Mouse (Mus musculus) 416B (cell line): Measurements from ENCODE around the gene Kif5a.

Experiments
- DNase-seq: peaks from one replicate; pipeline ENCODE4 v3.0.0; 2011; ENCODE audit warnings: low read depth

The Kif5a gene

GRCm38 (mm10) chr10:127289573-127290191 lies 26.5 kb upstream of the Kif5a start:
- peak; percentile 81 for DNase-seq

DNA sequence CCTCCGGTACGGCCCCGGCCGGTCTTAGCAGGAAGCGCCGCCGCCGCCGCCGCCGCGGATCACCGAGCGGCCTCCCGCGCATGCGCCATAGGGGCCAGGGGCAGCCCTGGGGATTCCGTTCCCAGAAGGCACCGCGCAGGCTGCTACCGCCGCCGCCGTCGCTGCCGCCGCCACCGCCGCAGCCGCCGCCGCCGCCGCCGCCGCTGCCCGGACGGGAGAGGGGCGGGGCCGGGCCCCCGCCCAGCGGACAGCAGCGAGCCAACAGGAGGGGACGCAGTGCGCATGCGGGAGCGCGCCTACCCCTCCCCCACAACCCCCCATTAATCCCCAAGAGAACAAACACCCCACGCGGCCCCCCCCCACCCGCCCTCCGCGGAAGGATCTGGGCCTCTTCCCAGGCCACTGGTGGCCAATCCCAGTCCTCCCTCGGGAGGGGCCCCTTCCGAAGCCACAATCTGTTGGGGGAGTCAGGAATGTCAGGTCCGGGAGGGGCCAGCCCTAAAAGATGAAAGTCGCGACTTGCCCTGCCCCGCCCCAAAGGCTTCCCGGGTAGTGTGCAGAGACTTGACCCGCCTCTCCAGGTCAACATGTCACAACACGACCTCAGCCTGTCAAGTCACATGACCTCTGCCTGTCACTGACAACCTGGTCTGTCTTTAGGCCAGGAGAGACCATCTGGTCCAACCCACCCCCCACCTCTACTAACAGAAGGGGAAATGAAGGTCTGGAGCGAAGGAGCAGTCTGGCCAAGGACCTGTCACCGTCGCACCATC lies 25.8 kb upstream of the Kif5a start, which contains the start of gene Mbd6:
Gene Mbd6, minus strand, starts transcription at position 219 of the 773 bp plus-strand sequence.
- DNase-seq, result peak; percentile 99

DNA sequence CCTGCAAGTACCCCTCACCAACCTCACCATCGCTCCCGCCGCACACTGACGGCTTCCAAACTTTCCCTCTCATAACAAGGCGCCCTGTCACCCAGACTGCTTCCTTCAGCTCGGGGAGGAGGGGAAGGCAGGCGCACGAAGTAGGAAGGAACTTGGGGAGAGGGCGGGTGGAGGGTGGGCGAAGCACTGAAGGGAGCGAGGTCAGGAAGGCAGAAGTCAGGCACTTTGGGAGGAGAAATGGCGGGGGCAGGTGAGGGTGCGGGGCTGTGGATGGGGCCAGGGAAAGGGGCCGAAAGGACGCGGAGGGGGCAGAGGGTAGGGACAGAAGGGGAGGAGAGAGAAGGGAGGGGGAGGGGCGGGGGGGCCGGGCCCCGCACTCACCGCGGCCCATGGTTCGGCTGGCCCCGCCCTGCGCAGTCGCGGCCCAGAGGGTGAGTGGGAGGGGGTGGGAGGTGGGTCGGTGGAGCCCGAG lies 25.2 kb upstream of the Kif5a start:
- peak; percentile 87 for DNase-seq

- DNase-seq, result peak; percentile 42
These were observed 24.8 kb upstream of the Kif5a start for GRCm38 (mm10) chr10:127287936-127288293.

GRCm38 (mm10) chr10:127287271-127287935 lies 24.3 kb upstream of the Kif5a start:
- no peak for DNase-seq

- no peak for DNase-seq
These were observed 23.6 kb upstream of the Kif5a start for GRCm38 (mm10) chr10:127286730-127287129.

GRCm38 (mm10) chr10:127286194-127286593 lies 23.0 kb upstream of the Kif5a start:
- no peak for DNase-seq

- no peak for DNase-seq
These were observed 22.5 kb upstream of the Kif5a start for GRCm38 (mm10) chr10:127285644-127286043.

GRCm38 (mm10) chr10:127284724-127285500 lies 21.8 kb upstream of the Kif5a start:
- DNase-seq, result no peak

- DNase-seq, result no peak
These were observed 21.0 kb upstream of the Kif5a start for GRCm38 (mm10) chr10:127284105-127284622.

- no peak for DNase-seq
These were observed 19.6 kb upstream of the Kif5a start for GRCm38 (mm10) chr10:127282620-127283215.

DNA sequence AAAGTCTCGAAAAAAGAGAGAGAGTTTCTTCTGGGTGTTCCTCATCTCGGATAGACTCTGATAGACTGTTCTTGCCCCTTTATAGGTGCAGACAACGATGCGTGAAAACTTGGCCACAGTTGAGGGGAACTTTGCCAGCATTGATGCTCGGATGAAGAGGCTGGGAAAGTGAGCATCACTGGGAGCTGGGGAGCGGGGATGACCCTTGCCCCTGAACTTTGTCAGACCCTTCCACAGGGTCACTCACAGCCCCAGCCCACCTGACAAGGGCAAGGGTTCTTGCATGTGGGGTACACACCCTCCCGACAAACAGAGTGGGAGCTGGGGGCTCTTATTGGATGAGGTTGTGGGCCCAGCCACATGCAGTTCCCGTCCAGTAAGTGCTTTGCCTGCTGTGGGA lies 18.2 kb upstream of the Kif5a start:
- DNase-seq, result no peak

GRCm38 (mm10) chr10:127279730-127280129 lies 16.6 kb upstream of the Kif5a start:
- no peak for DNase-seq

DNA sequence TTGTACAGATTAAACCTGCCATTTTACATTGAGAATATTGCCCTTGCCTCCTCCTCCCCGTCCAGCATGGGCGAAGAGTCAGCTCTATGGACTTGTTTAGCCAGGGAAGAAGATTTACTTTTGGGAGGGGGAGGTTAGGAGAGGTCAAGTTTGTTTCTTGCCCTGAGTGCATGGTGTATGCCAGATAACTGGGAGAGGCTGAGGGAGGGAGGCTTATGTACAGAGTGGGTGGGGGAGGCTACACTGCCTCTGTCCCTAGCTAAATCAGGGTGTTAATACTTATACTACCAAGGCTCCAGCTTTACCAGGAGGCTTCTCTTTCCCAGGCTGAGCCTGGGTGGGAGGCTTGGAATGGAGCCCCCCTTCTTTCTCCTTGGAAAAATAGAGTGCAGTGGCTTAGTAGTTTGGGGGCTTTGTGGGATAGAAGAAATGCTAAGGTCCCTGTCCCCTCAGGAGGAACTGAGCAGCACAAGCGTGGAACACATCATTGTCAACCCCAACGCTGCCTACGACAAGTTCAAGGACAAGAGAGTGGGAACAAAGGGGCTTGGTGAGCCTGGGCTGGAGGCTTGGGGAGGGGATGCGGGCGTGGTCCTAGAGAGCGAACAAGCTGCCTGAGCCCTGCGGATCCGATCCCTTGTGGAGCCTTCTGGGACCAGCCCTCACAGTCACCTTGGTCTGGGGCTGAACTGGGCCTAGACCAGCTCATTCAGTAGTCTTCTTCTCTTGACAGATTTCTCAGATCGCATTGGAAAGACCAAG lies 11.3 kb upstream of the Kif5a start:
- no peak for DNase-seq

GRCm38 (mm10) chr10:127272371-127272770 lies 9.2 kb upstream of the Kif5a start:
- DNase-seq, result no peak

DNA sequence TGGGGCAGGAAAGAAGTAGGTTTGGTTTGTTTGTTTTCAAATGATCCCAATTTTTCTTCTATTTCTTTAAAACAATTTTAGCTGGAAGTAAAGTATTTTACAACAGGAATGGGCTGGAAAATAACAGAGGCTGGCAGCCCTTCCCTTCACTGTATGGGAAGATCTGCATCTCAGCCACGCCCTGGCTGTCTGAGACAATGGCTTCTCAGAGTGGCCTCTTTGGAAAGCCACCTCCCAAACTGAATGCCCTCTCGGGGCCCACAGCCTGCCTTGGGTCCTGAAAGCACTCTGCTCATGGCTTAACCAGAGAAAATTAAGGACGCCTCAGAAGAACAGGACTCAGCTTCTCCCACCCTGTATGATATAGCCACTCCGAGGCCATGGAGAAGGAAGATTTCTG lies 6.7 kb upstream of the Kif5a start:
- no peak for DNase-seq

- no peak for DNase-seq
These were observed 5.9 kb upstream of the Kif5a start for GRCm38 (mm10) chr10:127269036-127269435.

DNA sequence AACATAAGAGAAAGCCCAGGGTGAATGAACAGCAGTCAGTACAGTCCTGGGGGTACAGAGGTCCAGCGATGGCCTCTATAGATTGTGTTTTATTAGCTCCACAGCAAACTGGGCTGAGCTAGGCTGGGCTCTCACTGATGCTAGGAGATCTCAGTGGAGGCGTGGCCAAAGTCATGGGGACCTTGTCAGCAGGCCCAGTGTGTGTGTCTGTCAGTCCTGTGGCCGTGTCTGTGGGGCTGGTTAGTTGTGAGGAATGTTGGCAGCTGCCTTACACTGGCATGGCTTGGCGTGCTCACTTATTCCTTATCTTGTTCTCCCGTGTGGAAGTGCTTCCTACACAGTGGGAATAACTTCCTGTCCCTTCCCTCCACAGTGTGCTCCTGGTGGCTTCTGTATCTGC lies 5.3 kb upstream of the Kif5a start:
- no peak for DNase-seq

- DNase-seq, result no peak
These were observed 4.2 kb upstream of the Kif5a start for GRCm38 (mm10) chr10:127267318-127267717.
